8 mouse cellular contexts compared by ENCODE assay signal in the genomic region with DNA sequence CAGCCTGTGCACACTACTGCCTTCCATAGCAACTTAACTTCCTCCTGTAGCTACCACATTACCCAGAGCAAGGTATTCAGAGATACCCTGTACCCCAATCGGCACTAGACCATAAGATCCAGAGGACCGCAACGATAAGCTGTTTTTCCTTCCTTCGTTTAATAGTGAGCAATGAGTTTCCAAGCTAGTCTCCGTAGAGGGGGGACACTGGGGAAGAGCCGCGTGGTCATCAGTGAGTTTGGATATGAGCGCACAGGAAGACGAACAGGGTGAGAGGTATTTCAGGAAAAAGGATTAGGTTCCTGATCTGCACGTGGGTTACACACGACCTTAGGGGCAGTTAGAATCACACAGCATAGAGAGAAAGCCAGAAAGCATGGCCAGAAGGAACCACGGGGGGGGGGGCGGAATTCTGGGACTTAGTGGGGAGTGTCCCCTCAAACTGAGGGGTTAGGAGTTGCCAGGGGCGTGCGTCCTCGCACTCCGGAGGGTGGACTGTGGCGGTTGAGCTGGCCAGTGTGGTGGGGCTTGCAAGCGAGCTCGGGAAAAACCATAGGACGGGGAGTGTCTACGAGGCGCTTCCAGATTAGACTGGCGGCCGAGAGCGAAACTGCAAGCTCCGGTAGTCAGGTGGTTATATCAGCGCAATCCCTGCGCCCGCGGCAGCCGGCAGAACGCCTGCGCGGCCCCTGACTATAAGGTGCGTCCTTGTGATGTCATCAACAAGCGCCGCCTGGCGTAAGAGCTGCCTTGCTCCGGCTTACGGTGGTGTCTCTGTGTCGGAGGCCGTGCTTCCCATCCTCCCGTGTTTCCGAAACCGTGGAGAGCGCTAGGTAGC. TPM values are rescaled to one million over a fixed set of nuclear protein-coding genes. Genes with fewer than 3 reads are reported as not detected.
DNase-seq lines count a peak whose midpoint lies in the region; ATAC-seq and TF ChIP-seq lines count a peak whose summit lies in the region.

No protein-coding gene starts in this region.

- H3K4me2 ChIP-seq in forebrain, embryonic 16.5 days (ENCODE audit: low read length): peak overlapping the region; percentile 99
- H3K4me2 ChIP-seq in lung, embryonic 15.5 days: peak overlapping the region; percentile 94

- DNase-seq in G1E (ENCODE audit: low spot score): peak; percentile 80
- peak; percentile 96 to 97 for DNase-seq in cerebellum, adult 18-20 months
- peak; percentile 96 for DNase-seq in heart, postnatal 4 days
- DNase-seq in layer of hippocampus, adult 8-10 months (ENCODE audit: low spot score in 2 of 2): peak; percentile 94 to 97
- peak; percentile 88 for DNase-seq in ovary, adult 18-20 months (ENCODE audit: low spot score)
- peak; percentile 97 for DNase-seq in thymus, postnatal 0 days (ENCODE audit: low spot score)

- TF ChIP-seq CTCF in G1E (IDR thresholded peaks at IDR 0.05; ENCODE audit: low read depth, low read length): no peak

- no peaks in the 10 kb centered on the region for H3K9me3 ChIP-seq in G1E (replicated peaks)
- H3K9me3 ChIP-seq in forebrain, embryonic 16.5 days (ENCODE audit: control insufficient read depth, low read length): no peaks in the 10 kb centered on the region
- no peaks in the 10 kb centered on the region for H3K9me3 ChIP-seq in lung, embryonic 15.5 days

- peak overlapping the region; percentile 80 for H3K4me3 ChIP-seq in G1E (ENCODE audit: low read depth, low read length)
- H3K4me3 ChIP-seq in forebrain, embryonic 16.5 days (replicated peaks; ENCODE audit: low read length): peak overlapping the region; percentile 82
- peak overlapping the region; percentile 60 for H3K4me3 ChIP-seq in lung, embryonic 15.5 days

- peaks cover 35% of the 10 kb centered on the region for H3K36me3 ChIP-seq in G1E (replicated peaks)
- no peaks in the 10 kb centered on the region for H3K36me3 ChIP-seq in forebrain, embryonic 16.5 days (ENCODE audit: control insufficient read depth, insufficient read depth)
- 0 out of 2 replicates have a peak, but pooled peaks cover 6% of the 10 kb centered on the region for H3K36me3 ChIP-seq in lung, embryonic 15.5 days

- H3K9ac ChIP-seq in forebrain, embryonic 16.5 days (replicated peaks; ENCODE audit: low read depth, low read length): peak overlapping the region; percentile 85
- H3K9ac ChIP-seq in lung, embryonic 15.5 days: peak overlapping the region; percentile 67

- H3K27ac ChIP-seq in forebrain, embryonic 16.5 days (ENCODE audit: low read length): peak overlapping the region; percentile 90
- peak overlapping the region; percentile 86 for H3K27ac ChIP-seq in lung, embryonic 15.5 days

- H3K4me1 ChIP-seq in G1E (ENCODE audit: insufficient read depth, low read depth, low read length): peaks cover 57% of the 10 kb centered on the region
- H3K4me1 ChIP-seq in forebrain, embryonic 16.5 days (replicated peaks; ENCODE audit: control insufficient read depth, insufficient read depth, low read length): peaks cover 26% of the 10 kb centered on the region
- H3K4me1 ChIP-seq in lung, embryonic 15.5 days: peaks cover 20% of the 10 kb centered on the region

- peak; percentile 84 for ATAC-seq in G1E (ENCODE audit: extremely low read depth, insufficient number of reproducible peaks, low FRiP score, poor library complexity, severe bottlenecking)
- peak; percentile 94 for ATAC-seq in forebrain, embryonic 16.5 days
- peak; percentile 95 for ATAC-seq in lung, embryonic 15.5 days (ENCODE audit: borderline replicate concordance, extremely low read depth, low FRiP score, low TSS enrichment)

- H3K27me3 ChIP-seq in G1E (ENCODE audit: insufficient read depth, low read length): peaks cover 10% of the 10 kb centered on the region
- peaks cover 12% of the 10 kb centered on the region for H3K27me3 ChIP-seq in forebrain, embryonic 16.5 days (replicated peaks; ENCODE audit: control insufficient read depth, insufficient read depth, low read length)
- peaks cover 39% of the 10 kb centered on the region for H3K27me3 ChIP-seq in lung, embryonic 15.5 days

- WGBS in forebrain, embryonic 16.5 days: 1% methylated on average over 46 of the region's 47 CpGs
- 2% methylated on average over 47 of the region's 47 CpGs for WGBS in lung, embryonic 15.5 days

RNA-seq across cellular contexts. Expression of gene Slc25a1, which starts 6.5 kb away (rescaled TPM):
- total RNA-seq in G1E (2014; fragmentation: Nextera tagmentation): 47.5 and 57.3 TPM in 2 replicates
- 76.4 and 92.8 TPM in 2 replicates for total RNA-seq in G1E (2017)
- polyA plus RNA-seq in G1E (2012): 209 and 244 TPM in 2 replicates
- polyA plus RNA-seq in forebrain, embryonic 16.5 days (2015; fragmentation: Nextera tagmentation; extraction: Ambion mirVana): 133 and 155 TPM in 2 replicates
- 10 to 100 TPM; 14.3 to 16.3 TPM for total RNA-seq in heart, postnatal 4 days (2021)
- 10 to 100 TPM; 37.8 to 57.7 (median 47.1) TPM for total RNA-seq in layer of hippocampus, adult 8-10 months (2022)
- polyA plus RNA-seq in lung, embryonic 15.5 days (2015; fragmentation: Nextera tagmentation; extraction: Ambion mirVana): 71.7 and 72.6 TPM in 2 replicates
- 50.2 and 51.5 TPM in 2 replicates for polyA plus RNA-seq in thymus, postnatal 0 days (2015; fragmentation: Nextera tagmentation; extraction: Ambion mirVana)

RNA-seq across cellular contexts. Expression of gene Gsc2, which starts 6.7 kb away (rescaled TPM):
- total RNA-seq in G1E (2014; fragmentation: Nextera tagmentation) (not detected in 2 replicates), G1E (2017) (not detected in 2 replicates)
- not detected in 2 replicates for polyA plus RNA-seq in G1E (2012)
- polyA plus RNA-seq in forebrain, embryonic 16.5 days (2015; fragmentation: Nextera tagmentation; extraction: Ambion mirVana): 0.30 TPM in 1 of 2 replicates, not detected in the other
- not detected for total RNA-seq in heart, postnatal 4 days (2021)
- not detected for total RNA-seq in layer of hippocampus, adult 8-10 months (2022)
- not detected in 2 replicates for polyA plus RNA-seq in lung, embryonic 15.5 days (2015; fragmentation: Nextera tagmentation; extraction: Ambion mirVana)
- 0.18 TPM in 1 of 2 replicates, not detected in the other for polyA plus RNA-seq in thymus, postnatal 0 days (2015; fragmentation: Nextera tagmentation; extraction: Ambion mirVana)

RNA-seq across cellular contexts. Expression of gene Ess2, which starts 10.4 kb away (rescaled TPM):
- 13.7 and 19.3 TPM in 2 replicates for total RNA-seq in G1E (2014; fragmentation: Nextera tagmentation)
- 29.1 and 31.0 TPM in 2 replicates for total RNA-seq in G1E (2017)
- polyA plus RNA-seq in G1E (2012): 25.6 and 27.6 TPM in 2 replicates
- polyA plus RNA-seq in forebrain, embryonic 16.5 days (2015; fragmentation: Nextera tagmentation; extraction: Ambion mirVana): 57.2 and 60.8 TPM in 2 replicates
- 10 to 100 TPM; 18.3 to 18.8 TPM for total RNA-seq in heart, postnatal 4 days (2021)
- total RNA-seq in layer of hippocampus, adult 8-10 months (2022): 10 to 100 TPM; 28.5 to 33.3 (median 30.7) TPM
- polyA plus RNA-seq in lung, embryonic 15.5 days (2015; fragmentation: Nextera tagmentation; extraction: Ambion mirVana): 43.5 and 43.9 TPM in 2 replicates
- polyA plus RNA-seq in thymus, postnatal 0 days (2015; fragmentation: Nextera tagmentation; extraction: Ambion mirVana): 32.7 and 38.8 TPM in 2 replicates

RNA-seq across cellular contexts. Expression of gene Tssk2, which starts 23.1 kb away (rescaled TPM):
- total RNA-seq in G1E (2014; fragmentation: Nextera tagmentation) (not detected in 2 replicates), G1E (2017) (0.23 TPM in 1 of 2 replicates, not detected in the other)
- not detected in 2 replicates for polyA plus RNA-seq in G1E (2012)
- 0.17 TPM in 1 of 2 replicates, not detected in the other for polyA plus RNA-seq in forebrain, embryonic 16.5 days (2015; fragmentation: Nextera tagmentation; extraction: Ambion mirVana)
- total RNA-seq in heart, postnatal 4 days (2021): not detected
- total RNA-seq in layer of hippocampus, adult 8-10 months (2022): not detected
- polyA plus RNA-seq in lung, embryonic 15.5 days (2015; fragmentation: Nextera tagmentation; extraction: Ambion mirVana): not detected in 2 replicates
- not detected in 2 replicates for polyA plus RNA-seq in thymus, postnatal 0 days (2015; fragmentation: Nextera tagmentation; extraction: Ambion mirVana)

RNA-seq across cellular contexts. Expression of gene Dgcr2, which starts 23.2 kb away (rescaled TPM):
- total RNA-seq in G1E (2014; fragmentation: Nextera tagmentation) (20.5 and 23.2 TPM in 2 replicates), G1E (2017) (25.5 and 32.2 TPM in 2 replicates)
- 16.5 and 27.8 TPM in 2 replicates for polyA plus RNA-seq in G1E (2012)
- polyA plus RNA-seq in forebrain, embryonic 16.5 days (2015; fragmentation: Nextera tagmentation; extraction: Ambion mirVana): 108 and 110 TPM in 2 replicates
- total RNA-seq in heart, postnatal 4 days (2021): 10 to 100 TPM; 53.5 to 54.8 TPM
- 100 to 1,000 TPM in 3 of 4 experiments, 10 to 100 TPM in 1; 97.2 to 106 (median 103) TPM for total RNA-seq in layer of hippocampus, adult 8-10 months (2022)
- polyA plus RNA-seq in lung, embryonic 15.5 days (2015; fragmentation: Nextera tagmentation; extraction: Ambion mirVana): 92.0 and 93.9 TPM in 2 replicates
- 42.5 and 43.7 TPM in 2 replicates for polyA plus RNA-seq in thymus, postnatal 0 days (2015; fragmentation: Nextera tagmentation; extraction: Ambion mirVana)

Comparison
In these comparisons a context has a peak if more than half of its experiments do, and no peak if none do; other contexts are left out.
1. Peak in every context shown above with its lines: DNase-seq, ATAC-seq, H3K4me3 ChIP-seq and H3K27ac ChIP-seq.